Mouse (Mus musculus) heart, adult 9 months (tissue): ENCODE results near the gene Cd52.

Experiments used
- DNase-seq, 2 experiments: peaks; one replicate each; pipeline ENCODE4 v3.0.0; 2022; ENCODE audit warnings: low spot score in 2 of 2

Gene Cd52

DNA sequence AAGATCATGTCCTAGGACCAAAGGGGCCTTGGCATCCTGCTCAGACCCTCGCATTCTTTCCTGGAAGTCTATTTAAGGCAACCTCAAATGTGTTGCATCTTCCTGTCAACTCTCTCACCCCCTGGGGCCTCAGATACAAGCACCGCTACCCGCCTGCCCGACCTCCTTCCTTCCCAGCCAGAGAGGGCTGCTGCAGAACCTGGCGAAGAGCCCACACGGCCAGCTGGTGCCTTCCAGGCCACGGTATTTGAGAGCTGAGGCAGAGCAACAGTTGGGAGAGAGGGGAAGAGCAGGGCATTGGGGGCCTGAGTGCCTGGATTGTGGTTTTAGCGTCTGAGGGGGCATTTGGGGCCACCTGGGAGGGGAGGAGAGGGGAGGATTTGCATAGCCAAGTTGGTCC lies 42.3 kb downstream of the Cd52 start:
- no peak for DNase-seq

DNA sequence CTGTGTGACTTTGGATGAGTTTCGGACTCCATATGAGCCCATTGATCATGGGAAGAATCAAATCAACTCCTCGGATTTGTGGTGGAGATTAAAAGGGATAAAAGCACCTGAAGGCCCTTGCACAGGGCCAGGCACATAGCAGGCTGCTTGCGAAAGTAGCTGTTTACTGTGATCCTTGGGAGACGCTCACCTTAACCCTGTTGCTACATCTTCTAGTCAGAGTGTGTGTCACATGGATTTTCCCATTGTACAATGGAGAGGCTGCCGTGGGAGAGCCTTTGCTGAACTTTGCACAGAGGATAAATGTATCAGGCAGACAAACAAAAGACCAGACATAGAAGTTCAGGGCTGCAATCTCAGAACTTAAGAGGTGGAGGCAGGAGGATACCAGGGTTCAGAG lies 43.0 kb downstream of the Cd52 start:
- no peak for DNase-seq

DNA sequence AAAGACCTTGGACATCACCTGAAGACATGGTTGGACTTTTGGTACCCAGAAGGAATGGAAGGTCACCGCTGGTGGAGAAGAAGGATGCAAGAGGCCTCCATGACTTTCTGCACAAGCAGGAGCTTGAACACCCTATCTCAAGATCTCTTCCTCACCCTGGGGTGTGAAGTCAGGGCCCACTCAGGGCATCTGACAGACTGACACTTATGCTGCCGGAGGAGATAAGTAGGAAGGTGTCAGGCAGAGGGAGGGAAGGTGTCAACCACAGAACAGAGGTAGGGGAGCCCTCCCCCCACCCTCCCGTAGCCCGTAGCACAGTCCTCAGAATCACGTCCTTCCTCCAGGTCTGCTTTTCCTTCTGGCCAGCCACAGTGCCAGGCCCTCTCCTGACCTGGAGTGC lies 47.2 kb downstream of the Cd52 start:
- DNase-seq: no peak

DNA sequence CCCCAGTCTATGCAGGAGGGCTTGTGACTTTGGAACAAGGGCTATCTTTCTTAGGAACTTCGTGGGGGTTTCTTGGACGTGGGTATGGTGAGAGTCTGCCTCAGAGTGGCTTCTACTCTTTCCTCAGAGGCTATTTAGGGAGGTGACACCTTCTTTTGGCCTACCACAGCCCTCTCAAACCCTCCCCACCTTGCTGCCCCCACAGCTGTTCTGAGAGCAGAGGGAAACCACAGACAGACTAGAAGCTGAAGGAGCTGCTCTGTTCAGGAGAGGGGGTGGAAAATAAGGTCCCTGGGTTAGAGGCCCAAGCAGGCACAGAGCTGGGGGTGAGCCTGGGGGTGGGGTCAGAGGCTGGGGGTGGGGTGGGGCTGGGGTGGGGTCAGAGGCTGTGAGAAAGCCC lies 51.8 kb downstream of the Cd52 start:
- DNase-seq: no peak

DNA sequence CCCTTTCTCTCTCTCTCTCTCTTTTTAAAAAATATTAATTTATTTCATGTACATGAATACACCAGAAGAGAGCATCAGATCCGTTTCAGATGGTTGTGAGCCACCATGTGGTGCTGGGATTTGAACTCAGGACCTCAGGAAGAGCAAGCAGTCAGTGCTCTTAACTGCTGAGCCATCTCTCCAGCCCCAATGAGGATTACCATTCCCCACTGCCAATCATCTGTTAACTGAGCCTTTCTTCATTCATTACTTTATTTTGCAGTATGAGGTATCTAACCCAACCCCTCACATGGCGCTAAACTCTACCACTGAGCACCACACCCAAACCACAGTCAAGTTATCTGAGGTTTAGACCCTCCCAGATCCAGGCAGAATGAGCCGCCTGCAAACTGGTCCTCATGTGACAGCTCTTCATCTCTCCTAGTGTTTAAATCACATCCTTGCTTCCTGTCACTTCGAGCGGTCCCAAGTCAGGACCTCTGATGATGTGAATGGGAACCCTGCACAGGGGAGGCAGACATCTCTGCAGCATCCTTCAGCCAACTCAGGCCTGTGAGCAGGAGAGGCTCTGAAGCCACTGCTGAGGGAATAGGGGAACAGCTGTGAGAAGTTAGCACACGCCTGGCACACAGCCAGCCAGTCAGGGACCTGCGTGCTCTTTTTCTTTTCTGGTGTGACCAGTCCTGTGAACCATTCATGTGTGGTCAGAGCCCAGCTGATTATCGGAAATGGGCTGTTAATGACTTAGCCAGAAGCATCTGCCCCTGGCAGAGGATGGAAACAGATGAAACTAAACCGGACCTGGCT lies 53.4 kb downstream of the Cd52 start:
- DNase-seq: no peak

DNA sequence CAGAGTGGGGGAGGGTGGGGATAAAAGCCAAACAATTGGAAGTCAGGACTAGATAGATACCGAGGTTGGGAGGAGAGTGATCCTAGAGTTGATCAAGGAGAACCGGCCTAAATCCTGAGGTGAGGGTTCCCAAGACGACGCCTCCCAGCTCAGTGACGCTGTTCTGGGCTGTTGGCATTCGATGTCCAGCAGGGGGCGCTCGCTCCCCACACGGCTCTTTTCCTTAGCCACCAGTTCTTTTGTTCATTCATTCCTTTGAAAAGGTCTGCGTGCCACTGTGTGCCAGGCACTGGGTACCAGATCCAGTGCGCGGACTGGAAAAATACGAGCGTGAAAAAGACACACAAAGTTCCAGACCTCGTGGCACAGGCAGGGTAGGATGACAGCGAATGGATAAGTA lies 58.9 kb downstream of the Cd52 start:
- peak in 1 of 2 experiments; percentile 36 for DNase-seq
